Mouse (Mus musculus) B cell, adult 62 days (primary cell): ENCODE results near the gene Rapgef4. TPM values are rescaled to one million over a fixed set of nuclear protein-coding genes. Genes with fewer than 3 reads are reported as not detected.

Source experiments
- total RNA-seq: library from RNA; stranded (reverse); gene quantifications from 4 replicates; pipeline ENCODE4 v1.2.4, GENCODE M21; 2023

The Rapgef4 gene
- 150 to 179 TPM (median 162 TPM) in 4 replicates for total RNA-seq

DNA sequence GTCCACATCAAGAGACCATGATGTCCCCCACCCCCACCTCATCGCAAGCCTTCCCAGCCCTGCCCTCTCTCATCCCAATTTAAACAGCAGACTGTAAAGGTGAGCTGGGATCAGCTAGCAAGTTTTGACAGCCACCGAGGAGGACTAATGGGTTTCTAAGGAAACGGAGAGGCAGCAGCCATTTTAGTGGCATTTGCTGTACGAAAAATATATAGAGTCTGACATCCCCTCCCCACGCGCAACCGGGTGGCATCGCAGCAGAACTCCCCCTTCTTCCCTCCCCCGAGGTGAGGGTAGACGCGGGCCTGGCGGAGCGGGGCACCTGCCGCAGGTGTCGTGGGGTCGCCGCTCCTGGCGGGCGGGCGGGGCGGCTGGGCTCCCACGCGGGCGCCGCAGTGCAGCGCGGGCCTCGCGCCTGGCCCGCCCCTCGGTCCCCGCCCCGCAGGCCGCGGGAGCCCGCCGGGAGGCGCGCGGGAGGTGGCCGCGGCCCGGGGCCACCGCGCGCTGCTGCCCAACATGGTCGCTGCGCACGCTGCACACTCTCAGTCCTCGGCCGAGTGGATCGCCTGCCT lies at the start of gene Rapgef4:
Gene Rapgef4, plus strand, starts transcription at position 470 of the 572 bp plus-strand sequence.

GRCm38 (mm10) chr2:72285256-72285887 lies 304.3 kb downstream of the Rapgef4 start, which contains the start of gene Map3k20:
Map3k20 (plus strand) TSS chr2:72285637.

Other genes with a start within 250 kb of the Rapgef4 start
- gene Itga6, start 235.6 kb upstream of the Rapgef4 start, total RNA-seq: 11.4 to 15.8 TPM (median 14.1 TPM) in 4 replicates
- gene Pdk1, start 108.0 kb upstream of the Rapgef4 start, total RNA-seq: 18.1 to 26.5 TPM (median 23.8 TPM) in 4 replicates